Mouse (Mus musculus) left cerebral cortex, adult 8-10 months (tissue): ENCODE measurements around the gene Dspp. TPM values are rescaled to one million over a fixed set of nuclear protein-coding genes. Genes with fewer than 3 reads are reported as not detected.

Experiments
- DNase-seq, 2 experiments: peaks; one replicate each; pipeline ENCODE4 v3.0.0; 2022; ENCODE audit warnings: low spot score in 2 of 2
- total RNA-seq, 4 experiments: library from RNA; stranded (reverse); gene quantifications; 2 replicates each; pipeline ENCODE4 v1.2.4; 2022

Dspp gene
- under 1 TPM in 2 of 4 experiments, not detected in 2; 0.12 to 0.13 TPM for total RNA-seq

DNA sequence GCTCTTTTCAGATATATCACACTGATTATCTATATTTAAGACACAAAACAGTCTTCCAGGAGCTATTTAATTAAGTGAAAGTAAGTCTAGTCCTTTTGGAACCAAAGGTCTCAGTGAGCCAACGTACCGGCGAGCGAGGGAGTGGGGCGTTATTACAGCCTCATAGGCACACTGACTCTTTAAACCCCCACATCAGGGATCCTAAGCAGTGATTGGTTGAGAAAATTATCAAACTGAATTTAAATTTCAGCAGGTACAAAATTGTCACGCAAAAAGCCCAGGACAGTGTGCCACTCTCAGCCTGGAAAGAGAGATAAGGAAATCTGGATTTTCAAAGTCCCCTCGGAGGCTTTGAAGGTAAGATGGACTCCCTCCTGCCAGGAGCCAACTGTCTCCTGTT lies at the start of gene Dspp:
Gene Dspp (plus strand): TSS at position 301 of the 400 bp plus-strand sequence.
- no peak for DNase-seq

- no peak for DNase-seq
Measured at GRCm38 (mm10) chr5:104124016-104124658, 46.4 kb upstream of the Dspp start.

GRCm38 (mm10) chr5:104126561-104127320 lies 43.8 kb upstream of the Dspp start:
- peak in 1 of 2 experiments; percentile 36 for DNase-seq

DNA sequence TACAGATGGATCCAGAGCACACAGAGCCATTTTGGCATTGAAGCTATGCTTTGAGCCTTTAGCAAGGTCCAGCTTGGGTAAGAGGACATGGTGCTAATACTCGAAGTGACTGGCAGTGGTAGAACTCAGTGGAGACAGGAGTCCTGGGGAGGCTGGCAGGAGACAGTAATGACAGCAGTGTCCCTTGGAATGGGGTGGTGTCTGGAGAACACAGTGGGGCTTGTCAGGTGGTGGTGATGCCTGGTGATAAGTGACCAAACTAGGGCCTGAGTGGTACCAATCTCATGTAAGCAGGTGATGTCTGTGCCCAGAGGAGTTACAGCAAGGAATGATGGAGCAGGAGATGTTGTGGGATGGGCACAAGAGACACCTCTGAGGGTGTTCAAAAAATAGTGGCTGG lies 43.2 kb upstream of the Dspp start:
- DNase-seq: no peak

GRCm38 (mm10) chr5:104128281-104129031 lies 42.1 kb upstream of the Dspp start:
- DNase-seq: no peak

GRCm38 (mm10) chr5:104130891-104131290 lies 39.6 kb upstream of the Dspp start:
- no peak for DNase-seq

DNA sequence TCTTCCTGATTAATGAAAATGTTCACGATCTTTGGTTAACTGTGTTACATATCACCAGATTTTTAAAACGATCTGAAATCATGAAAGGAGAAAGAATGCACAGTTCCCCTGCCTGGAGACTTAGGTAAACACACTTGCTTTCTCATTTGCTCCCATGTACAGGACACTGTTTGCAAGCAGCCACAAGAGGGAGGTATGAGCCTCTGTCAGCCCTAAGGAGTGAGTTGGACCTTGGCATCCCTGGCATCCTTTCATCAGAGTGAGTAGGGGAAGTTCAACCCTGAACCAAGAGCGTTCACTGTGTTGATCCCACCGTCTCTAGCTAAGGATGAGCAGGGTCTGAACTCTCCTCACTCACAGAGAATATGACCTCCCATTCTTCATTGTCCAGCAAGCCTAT lies 39.0 kb upstream of the Dspp start:
- DNase-seq: no peak

DNA sequence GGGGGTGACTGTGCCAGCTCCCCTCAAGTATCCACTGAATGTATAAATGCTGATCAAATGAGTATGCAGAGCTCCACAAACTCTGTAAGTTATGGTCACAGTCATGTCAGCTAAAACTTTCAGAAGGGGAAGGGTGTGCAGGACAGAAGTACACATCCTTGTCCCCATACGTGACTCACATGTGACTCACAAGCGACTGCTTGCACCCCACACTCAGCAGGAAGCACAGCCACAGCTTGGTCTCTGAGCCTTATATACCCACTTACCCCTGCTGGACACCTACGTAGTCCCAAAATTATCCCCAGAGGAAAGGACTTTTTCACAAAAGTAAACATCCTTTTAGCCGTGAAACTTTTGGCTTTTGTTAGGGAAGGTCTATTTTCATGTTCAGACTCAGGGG lies 36.8 kb upstream of the Dspp start:
- peak in 1 of 2 experiments; percentile 30 for DNase-seq

GRCm38 (mm10) chr5:104137920-104138541 lies 32.5 kb upstream of the Dspp start:
- DNase-seq: no peak

DNA sequence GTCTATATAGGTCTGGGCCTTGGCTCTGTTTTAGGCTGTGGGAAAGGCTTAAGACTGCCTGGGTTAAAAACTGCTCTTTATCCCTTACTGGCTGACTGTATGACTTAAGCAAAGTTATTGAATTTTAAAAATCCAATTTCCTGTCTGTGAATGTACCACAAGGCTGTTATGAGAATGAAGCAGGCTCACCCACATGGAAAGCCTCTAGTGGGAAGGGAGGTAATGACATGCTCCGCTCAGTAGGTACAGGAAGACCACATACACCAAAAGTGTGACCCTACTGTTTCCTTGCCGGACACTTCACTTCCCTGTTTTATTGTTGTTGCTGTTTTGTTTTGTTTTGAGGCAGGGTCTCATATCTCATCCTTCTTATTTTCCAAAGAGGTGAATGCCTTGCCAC lies 29.4 kb upstream of the Dspp start:
- no peak for DNase-seq

DNA sequence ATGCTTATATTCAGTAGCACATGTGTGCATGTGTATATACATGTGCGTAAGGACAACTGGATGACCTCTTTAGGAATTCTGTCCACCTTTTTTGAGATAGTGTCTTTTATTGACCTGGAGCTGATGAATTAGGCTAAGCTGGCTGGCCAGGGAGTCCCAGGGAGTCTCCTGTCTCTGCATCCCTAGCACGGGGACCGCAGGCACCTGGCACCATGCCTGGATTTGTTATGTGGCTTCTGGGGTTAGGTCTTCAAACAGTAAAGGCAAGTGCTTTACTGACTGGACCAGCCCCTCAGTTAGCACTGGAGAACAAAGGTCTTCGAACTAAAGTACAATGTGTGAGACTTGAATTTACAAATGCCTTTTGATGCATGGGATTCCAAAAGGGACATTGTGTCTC lies 26.5 kb upstream of the Dspp start:
- DNase-seq: no peak

GRCm38 (mm10) chr5:104149349-104149748 lies 21.2 kb upstream of the Dspp start:
- DNase-seq: no peak

DNA sequence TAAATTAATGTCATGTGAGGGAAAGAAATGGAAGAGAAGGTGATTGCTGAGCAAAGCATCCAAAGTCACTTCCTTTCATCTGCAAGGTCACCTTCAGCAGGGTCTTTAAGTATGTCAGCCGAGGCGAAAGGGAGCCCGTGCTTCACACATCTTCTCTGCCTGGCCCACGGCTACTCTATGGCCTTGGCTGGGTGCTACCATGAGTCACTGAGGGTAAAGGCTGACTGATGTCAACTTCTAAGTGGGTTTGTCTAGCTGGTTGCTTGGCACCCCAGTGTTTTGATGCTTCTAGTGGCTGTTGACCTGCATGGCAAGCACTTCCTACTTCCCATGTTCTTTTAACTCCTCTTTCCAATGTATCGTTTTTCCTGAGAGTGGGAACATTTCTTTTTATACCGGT lies 20.3 kb upstream of the Dspp start:
- DNase-seq: no peak

GRCm38 (mm10) chr5:104157701-104158100 lies 12.8 kb upstream of the Dspp start:
- no peak for DNase-seq

- peak; percentile 23 to 43 for DNase-seq
Measured at GRCm38 (mm10) chr5:104158332-104159052, 12.0 kb upstream of the Dspp start.

DNA sequence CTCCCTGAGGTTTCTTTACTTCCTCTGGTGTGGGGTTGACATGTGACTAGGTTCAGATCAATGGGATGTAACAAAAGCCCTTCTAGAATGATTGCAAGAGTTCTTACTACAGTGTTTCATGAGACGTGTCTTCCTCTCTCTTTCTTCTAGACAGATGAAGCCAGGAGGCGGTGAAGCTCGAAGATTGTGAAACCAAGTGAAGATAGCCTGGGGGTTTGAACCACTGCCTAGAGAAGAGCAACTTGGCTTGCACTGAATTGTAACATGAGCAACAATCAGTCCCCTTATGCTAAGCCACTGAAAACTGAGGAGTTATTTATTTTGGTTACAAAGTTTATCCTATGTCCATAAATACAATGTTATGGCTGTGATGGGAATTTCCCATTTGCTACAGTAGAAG lies 9.9 kb upstream of the Dspp start:
- no peak for DNase-seq

- no peak for DNase-seq
Measured at GRCm38 (mm10) chr5:104161390-104161789, 9.1 kb upstream of the Dspp start.

- no peak for DNase-seq
Measured at GRCm38 (mm10) chr5:104163536-104163935, 7.0 kb upstream of the Dspp start.

DNA sequence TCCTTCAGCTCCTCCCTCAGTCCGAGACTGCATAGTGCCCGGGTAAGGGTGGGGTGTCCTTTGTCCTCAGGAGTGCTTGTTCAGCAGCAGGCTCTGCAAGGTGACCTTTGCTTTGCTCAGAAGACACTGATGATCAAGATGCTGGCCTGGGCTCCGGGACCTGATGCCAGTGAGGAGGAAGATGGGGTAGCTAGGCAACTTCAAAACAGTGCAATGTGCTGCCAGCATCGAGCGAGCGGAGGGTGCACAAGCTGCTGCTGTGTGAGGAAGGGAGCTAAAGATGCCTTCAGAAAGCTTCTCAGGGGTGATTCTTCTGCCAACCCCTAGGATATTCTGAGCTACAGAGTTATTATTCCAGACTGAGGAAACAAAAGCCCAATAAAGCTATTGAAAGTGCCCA lies 2.6 kb downstream of the Dspp start:
- DNase-seq: peak in 1 of 2 experiments; percentile 39

- DNase-seq: no peak
Measured at GRCm38 (mm10) chr5:104183743-104184142, 13.2 kb downstream of the Dspp start.

DNA sequence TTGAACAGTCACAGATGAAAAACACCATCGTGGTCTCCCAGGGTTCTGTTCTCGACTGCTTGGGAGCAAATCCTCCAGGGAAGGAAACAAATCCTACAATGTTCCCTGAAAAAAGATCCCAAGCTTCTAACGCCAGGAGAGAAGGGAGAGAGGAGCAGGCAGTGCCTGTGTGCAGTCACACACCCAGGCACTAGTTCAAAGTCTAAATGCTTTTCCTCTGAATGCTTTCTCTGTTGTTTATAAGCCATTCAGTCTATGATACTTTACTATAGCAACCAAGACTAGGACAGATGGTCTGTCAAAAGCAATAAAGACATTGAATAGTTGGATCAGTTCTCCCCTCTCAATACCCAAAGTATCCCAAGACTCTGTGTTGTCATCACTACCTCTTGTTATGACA lies 16.8 kb downstream of the Dspp start:
- no peak for DNase-seq
